Mouse (Mus musculus): ENCODE data around the gene Sparc. TPM values are rescaled to one million over a fixed set of nuclear protein-coding genes. Genes with fewer than 3 reads are reported as not detected.

Gene Sparc
- 0.61 to 1.3 TPM (median 1.0 TPM) in 4 replicates for total RNA-seq (2023; ENCODE audit: inconsistent age)

DNA sequence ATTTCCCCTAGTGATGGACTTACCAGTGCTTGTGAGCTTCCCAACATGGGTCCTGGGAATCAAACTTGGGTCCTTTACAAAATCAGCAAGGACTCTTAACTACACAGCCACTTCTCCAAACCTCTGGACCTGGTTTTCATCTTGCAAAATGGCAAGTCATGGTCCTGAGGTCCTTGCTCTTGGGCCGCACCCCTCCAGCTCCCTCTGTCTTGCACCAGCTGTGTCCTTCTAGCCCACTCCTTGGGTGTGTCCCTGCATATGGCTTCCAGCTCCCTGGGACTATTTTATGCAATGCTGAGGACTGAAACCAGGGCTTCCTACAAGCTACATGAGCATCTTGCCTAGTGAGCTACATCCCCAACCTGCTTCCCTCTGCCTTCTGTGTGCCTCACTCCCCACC is at the start of gene Sparc:
TSS of gene Sparc (minus strand) at position 206 of the 400 bp plus-strand sequence.

GRCm38 (mm10) chr11:55469048-55469843 is 46.3 kb upstream of the Sparc start, which contains the start of gene G3bp1:
Gene G3bp1, plus strand, starts transcription at chr11:55469685.

DNA sequence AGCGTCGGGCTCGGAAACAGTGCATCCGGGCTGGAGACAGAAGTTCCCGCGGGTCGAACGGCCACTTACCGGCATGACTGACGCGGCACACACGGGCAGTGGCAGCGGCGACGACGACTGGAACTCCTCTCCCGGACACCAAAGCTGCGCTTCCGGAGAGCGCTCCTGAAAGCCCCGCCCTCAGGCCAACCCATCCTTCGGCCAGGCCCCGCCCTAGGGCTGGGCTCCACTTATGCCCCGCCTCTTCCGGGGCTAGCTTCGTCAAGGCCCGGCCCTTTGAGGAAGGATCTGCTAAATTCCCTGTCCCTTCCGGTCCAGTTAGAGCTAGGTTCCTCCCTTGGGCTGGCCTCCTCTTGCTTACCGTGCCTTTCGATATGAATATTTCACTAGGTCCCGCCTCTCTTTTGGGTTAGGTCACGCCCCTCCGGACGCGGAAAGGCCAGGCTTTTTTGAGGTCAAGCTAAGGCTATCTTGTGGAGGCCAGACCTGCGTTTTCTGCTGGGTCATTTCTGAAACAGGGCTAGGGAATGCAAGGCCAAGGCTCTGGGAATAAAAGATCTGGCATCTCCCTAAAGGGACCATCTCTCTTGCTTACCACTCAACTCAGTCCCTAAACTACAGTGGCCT is 38.1 kb upstream of the Sparc start, which contains the start of gene Atox1:
TSS of gene Atox1 (minus strand) at position 221 of the 627 bp plus-strand sequence.

Other genes starting within 250 kb of the Sparc start
- gene Slc36a2, start 238.1 kb downstream of the Sparc start, total RNA-seq (2023; ENCODE audit: inconsistent age) = not detected in 4 replicates
- 12.1 to 18.7 TPM (median 14.5 TPM) in 4 replicates for gene Slc36a1, start 218.8 kb downstream of the Sparc start, total RNA-seq (2023; ENCODE audit: inconsistent age)
- 0.10 TPM in 1 of 4 replicates, not detected in the others for gene Fat2, start 86.6 kb downstream of the Sparc start, total RNA-seq (2023; ENCODE audit: inconsistent age)
- gene Atox1, start 38.1 kb upstream of the Sparc start, total RNA-seq (2023; ENCODE audit: inconsistent age) = 55.3 to 68.9 TPM (median 66.6 TPM) in 4 replicates
- gene G3bp1, start 46.5 kb upstream of the Sparc start, total RNA-seq (2023; ENCODE audit: inconsistent age) = 76.4 to 88.9 TPM (median 83.5 TPM) in 4 replicates
- not detected in 4 replicates for gene Glra1, start 185.0 kb upstream of the Sparc start, total RNA-seq (2023; ENCODE audit: inconsistent age)

Measured in B cell, adult (primary cell).